Mouse (Mus musculus) limb, embryonic 14.5 days (tissue): ENCODE results near the gene Gm28845. TPM values are rescaled to one million over a fixed set of nuclear protein-coding genes. Genes with fewer than 3 reads are reported as not detected.

ENCODE experiments used
- ATAC-seq: fragments of 200-750 bp; cut with Nextera tagmentation; 2 replicates; pipeline ENCODE4 v1.8.0; 2017; ENCODE audit warnings: low read depth, moderate number of reproducible peaks, moderate TSS enrichment; ENCODE audit not compliant: low FRiP score
- DNase-seq: peaks from one replicate; pipeline ENCODE4 v3.0.0-alpha.2; 2015; ENCODE audit warnings: low spot score
- H3K27ac ChIP-seq: fragments of 300-500 bp; sonication (generic); replicated peaks from 2 replicates; pipeline ENCODE4 v1.5.1; 2014; ENCODE audit warnings: low read depth, mild to moderate bottlenecking, low read length, moderate library complexity, mixed read lengths
- H3K27me3 ChIP-seq: fragments of 300-500 bp; sonication (generic); 2 replicates; pipeline ENCODE4 v1.6.1; 2014; ENCODE audit warnings: low read length, mixed read lengths; ENCODE audit not compliant: control insufficient read depth, insufficient read depth
- H3K36me3 ChIP-seq: fragments of 300-500 bp; sonication (generic); 2 replicates; pipeline ENCODE4 v1.6.1; 2014; ENCODE audit warnings: mild to moderate bottlenecking, low read length, moderate library complexity, mixed read lengths; ENCODE audit not compliant: control insufficient read depth, insufficient read depth
- H3K4me1 ChIP-seq: fragments of 300-500 bp; sonication (generic); 2 replicates; pipeline ENCODE4 v1.6.1; 2014; ENCODE audit warnings: antibody characterized with exemption, low read length, mixed read lengths; ENCODE audit not compliant: control insufficient read depth, insufficient read depth
- H3K4me2 ChIP-seq: fragments of 300-500 bp; sonication (generic); replicated peaks from 2 replicates; pipeline ENCODE4 v1.6.1; 2014; ENCODE audit warnings: low read depth, mild to moderate bottlenecking, low read length, moderate library complexity; ENCODE audit not compliant: severe bottlenecking
- H3K4me3 ChIP-seq: fragments of 300-500 bp; sonication (generic); replicated peaks from 2 replicates; pipeline ENCODE4 v1.5.1; 2014; ENCODE audit warnings: low read length
- H3K9ac ChIP-seq: fragments of 300-500 bp; sonication (generic); 2 replicates; pipeline ENCODE4 v1.6.1; 2014; ENCODE audit warnings: mild to moderate bottlenecking, low read depth, low read length, moderate library complexity; ENCODE audit not compliant: severe bottlenecking
- H3K9me3 ChIP-seq: fragments of 300-500 bp; sonication (generic); 2 replicates; pipeline ENCODE4 v1.6.1; 2016; ENCODE audit warnings: low read length; ENCODE audit not compliant: control insufficient read depth
- POLR2A ChIP-seq: fragments of 200-500 bp; IDR thresholded peaks from 2 replicates; pipeline ENCODE4 v1.8.0; 2012; ENCODE audit warnings: inconsistent platforms, mild to moderate bottlenecking, moderate library complexity, borderline replicate concordance; ENCODE audit not compliant: insufficient read depth, insufficient read length; ENCODE audit errors: extremely low read depth
- WGBS: fragments of 180-500 bp; shearing (Covaris S2); extraction: QIAGEN DNeasy Blood & Tissue Kit; methylation state at CpG from one replicate; pipeline ENCODE4 v1.1.7; 2014; 5-methylcytosine and 5-hydroxymethylcytosine counted together
- polyA plus RNA-seq, 2 experiments: library from polyadenylated mRNA; depleted of rRNA in 1 of 2; stranded (reverse) in 1 of 2; unstranded in 1 of 2; fragments of >200 nt; fragmentation: Nextera tagmentation in 1 of 2; extraction: Ambion mirVana in 1 of 2; gene quantifications; 2 replicates each; pipeline versions ENCODE4 v1.2.1 to v1.2.3; 2012 to 2014

Gene Gm28845
- polyA plus RNA-seq, 2 experiments = not detected

GRCm38 (mm10) chr1:65147326-65147725 lies 28.0 kb upstream of the Gm28845 start:
- H3K9me3 ChIP-seq = no peaks in the 10 kb centered on the region
- ATAC-seq = no peak
- WGBS = 91% methylated on average over 5 of the region's 5 CpGs
- H3K27ac ChIP-seq = no peak overlapping the region
- H3K4me1 ChIP-seq = no peaks in the 10 kb centered on the region
- H3K27me3 ChIP-seq = no peaks in the 10 kb centered on the region
- no peaks in the 10 kb centered on the region for H3K36me3 ChIP-seq
- no peak for TF ChIP-seq POLR2A
- DNase-seq = no peak
- H3K4me2 ChIP-seq = no peak overlapping the region
- H3K4me3 ChIP-seq = no peak overlapping the region
- no peak overlapping the region for H3K9ac ChIP-seq

- ATAC-seq = no peak
- no peak overlapping the region for H3K27ac ChIP-seq
- no peaks in the 10 kb centered on the region for H3K27me3 ChIP-seq
- H3K9ac ChIP-seq = no peak overlapping the region
- TF ChIP-seq POLR2A = no peak
- no peak overlapping the region for H3K4me2 ChIP-seq
- H3K9me3 ChIP-seq = no peaks in the 10 kb centered on the region
- no peak for DNase-seq
- H3K4me1 ChIP-seq = no peaks in the 10 kb centered on the region
- no peaks in the 10 kb centered on the region for H3K36me3 ChIP-seq
- no peak overlapping the region for H3K4me3 ChIP-seq
- WGBS = 45% methylated on average over 2 of the region's 2 CpGs
These were observed 27.2 kb upstream of the Gm28845 start for GRCm38 (mm10) chr1:65146601-65147000.

- no peak for DNase-seq
- no peaks in the 10 kb centered on the region for H3K36me3 ChIP-seq
- no peaks in the 10 kb centered on the region for H3K27me3 ChIP-seq
- H3K4me3 ChIP-seq = no peak overlapping the region
- H3K9ac ChIP-seq = no peak overlapping the region
- no peaks in the 10 kb centered on the region for H3K9me3 ChIP-seq
- ATAC-seq = no peak
- WGBS = 74% methylated on average over 2 of the region's 2 CpGs
- no peaks in the 10 kb centered on the region for H3K4me1 ChIP-seq
- H3K4me2 ChIP-seq = no peak overlapping the region
- no peak overlapping the region for H3K27ac ChIP-seq
- TF ChIP-seq POLR2A = no peak
These were observed 25.4 kb upstream of the Gm28845 start for GRCm38 (mm10) chr1:65144783-65145182.

GRCm38 (mm10) chr1:65137560-65137959 lies 18.2 kb upstream of the Gm28845 start:
- no peak for TF ChIP-seq POLR2A
- H3K27me3 ChIP-seq = no peaks in the 10 kb centered on the region
- no peak overlapping the region for H3K9ac ChIP-seq
- H3K4me1 ChIP-seq = no peaks in the 10 kb centered on the region
- no peak overlapping the region for H3K4me3 ChIP-seq
- no peak for DNase-seq
- H3K36me3 ChIP-seq = no peaks in the 10 kb centered on the region
- no peak overlapping the region for H3K27ac ChIP-seq
- no peaks in the 10 kb centered on the region for H3K9me3 ChIP-seq
- H3K4me2 ChIP-seq = no peak overlapping the region
- WGBS = 76% methylated on average over 6 of the region's 6 CpGs
- no peak for ATAC-seq

- H3K4me2 ChIP-seq = no peak overlapping the region
- no peak overlapping the region for H3K27ac ChIP-seq
- DNase-seq = no peak
- H3K36me3 ChIP-seq = no peaks in the 10 kb centered on the region
- WGBS = 81% methylated on average over 1 of the region's 1 CpGs
- no peaks in the 10 kb centered on the region for H3K9me3 ChIP-seq
- H3K27me3 ChIP-seq = no peaks in the 10 kb centered on the region
- no peak for TF ChIP-seq POLR2A
- H3K9ac ChIP-seq = no peak overlapping the region
- no peaks in the 10 kb centered on the region for H3K4me1 ChIP-seq
- H3K4me3 ChIP-seq = no peak overlapping the region
- ATAC-seq = no peak
These were observed 13.5 kb upstream of the Gm28845 start for GRCm38 (mm10) chr1:65132833-65133232.

- Histone ChIP-seq H3K4me3 (no peak overlapping the region), H3K36me3 (no peaks in the 10 kb centered on the region), H3K9me3 (no peaks in the 10 kb centered on the region), H3K9ac (no peak overlapping the region), H3K4me1 (no peaks in the 10 kb centered on the region), H3K27me3 (no peaks in the 10 kb centered on the region), H3K4me2 (no peak overlapping the region), H3K27ac (no peak overlapping the region)
- DNase-seq (no peak), ATAC-seq (no peak)
- WGBS = 90% methylated on average over 1 of the region's 1 CpGs
- no peak for TF ChIP-seq POLR2A
These were observed 12.3 kb upstream of the Gm28845 start for GRCm38 (mm10) chr1:65131671-65132070.
